Mouse (Mus musculus) gastrocnemius, postnatal 10 days (tissue): ENCODE data around the gene Cyp26a1. TPM values are rescaled to one million over a fixed set of nuclear protein-coding genes. Genes with fewer than 3 reads are reported as not detected.

Experiments used
- DNase-seq: peaks from one replicate; pipeline ENCODE4 v3.0.0; 2021; ENCODE audit warnings: mixed read lengths
- long read RNA-seq, 2 experiments: library from polyadenylated mRNA; stranded (forward); transcript quantifications; one replicate each; pipeline ENCODE4 v2.0.0; 2021
- total RNA-seq, 2 experiments: library from RNA; stranded (reverse); gene quantifications; 2 replicates each; pipeline ENCODE4 v1.2.3; 2021

Gene Cyp26a1
- under 1 TPM; 0.52 TPM for total RNA-seq
- long read RNA-seq, experiment 1, result 0 reads
- long read RNA-seq, experiment 2, result 0 reads

DNA sequence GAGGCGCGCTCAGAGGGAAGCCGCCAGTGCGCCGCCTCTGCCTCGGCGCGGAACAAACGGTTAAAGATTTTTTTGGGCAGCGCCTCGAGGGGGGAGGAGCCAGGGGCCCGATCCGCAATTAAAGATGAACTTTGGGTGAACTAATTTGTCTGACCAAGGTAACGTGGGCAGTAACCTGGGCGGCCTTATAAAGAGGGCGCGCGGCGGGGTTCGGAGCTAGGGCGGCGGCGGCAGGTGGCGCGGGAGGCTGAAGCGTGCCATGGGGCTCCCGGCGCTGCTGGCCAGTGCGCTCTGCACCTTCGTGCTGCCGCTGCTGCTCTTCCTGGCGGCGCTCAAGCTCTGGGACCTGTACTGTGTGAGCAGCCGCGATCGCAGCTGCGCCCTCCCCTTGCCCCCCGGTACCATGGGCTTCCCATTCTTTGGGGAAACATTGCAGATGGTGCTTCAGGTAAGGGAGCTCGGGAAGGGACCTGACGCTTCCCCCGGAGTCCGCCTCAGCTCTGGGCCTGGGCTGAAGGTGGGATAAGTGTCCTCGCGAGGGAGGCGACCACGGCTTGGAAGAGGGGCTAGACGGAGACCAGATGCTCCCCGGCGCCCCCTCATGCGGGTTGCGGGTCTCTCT, at the start of gene Cyp26a1:
TSS of gene Cyp26a1 (plus strand) at position 148 of the 622 bp plus-strand sequence.
- DNase-seq, result no peak

DNA sequence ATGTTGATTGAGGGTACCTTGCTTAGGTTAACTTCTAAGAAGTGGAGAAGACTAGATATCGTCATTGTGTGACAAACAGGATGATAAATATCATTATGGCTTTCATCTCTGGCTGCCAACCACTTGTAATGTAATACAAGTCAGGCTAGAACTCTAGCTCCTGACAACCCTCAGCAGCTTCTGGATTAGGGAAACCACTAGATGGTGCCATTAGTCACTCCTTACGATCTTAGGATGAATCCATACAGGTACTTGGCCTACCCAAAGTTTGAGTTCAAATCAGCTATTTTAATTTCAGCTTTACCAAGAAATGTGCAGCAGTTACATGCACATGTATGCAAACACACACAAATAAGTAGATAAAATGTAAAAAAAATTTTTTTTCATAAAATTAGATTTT, 49.6 kb upstream of the Cyp26a1 start:
- DNase-seq, result no peak

- no peak for DNase-seq
Measured at GRCm38 (mm10) chr19:37650526-37650925, 47.1 kb upstream of the Cyp26a1 start.

- no peak for DNase-seq
Measured at GRCm38 (mm10) chr19:37654012-37654411, 43.6 kb upstream of the Cyp26a1 start.

DNA sequence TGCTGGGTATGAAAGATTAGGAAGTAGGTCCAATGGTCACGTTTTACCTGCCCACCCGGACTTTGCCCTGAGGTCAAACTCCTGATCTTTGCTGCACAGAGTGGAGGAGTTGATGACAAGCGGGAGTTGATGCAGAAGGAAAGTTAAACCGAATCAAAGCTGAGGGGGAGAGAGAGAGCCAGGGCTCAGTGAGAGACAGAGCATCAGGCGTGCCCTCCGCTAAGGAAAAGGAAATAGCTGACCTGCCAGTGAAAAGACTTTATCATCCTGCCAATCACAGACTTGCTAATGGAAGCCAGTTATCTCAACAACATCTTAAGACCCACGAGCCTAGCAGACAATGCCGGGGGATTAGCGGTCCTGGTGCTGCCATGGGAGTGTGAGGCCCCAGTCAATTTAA, 41.2 kb upstream of the Cyp26a1 start:
- DNase-seq, result no peak

- DNase-seq, result no peak
Measured at GRCm38 (mm10) chr19:37665256-37665655, 32.3 kb upstream of the Cyp26a1 start.

GRCm38 (mm10) chr19:37667855-37668594, 29.6 kb upstream of the Cyp26a1 start:
- DNase-seq, result no peak

DNA sequence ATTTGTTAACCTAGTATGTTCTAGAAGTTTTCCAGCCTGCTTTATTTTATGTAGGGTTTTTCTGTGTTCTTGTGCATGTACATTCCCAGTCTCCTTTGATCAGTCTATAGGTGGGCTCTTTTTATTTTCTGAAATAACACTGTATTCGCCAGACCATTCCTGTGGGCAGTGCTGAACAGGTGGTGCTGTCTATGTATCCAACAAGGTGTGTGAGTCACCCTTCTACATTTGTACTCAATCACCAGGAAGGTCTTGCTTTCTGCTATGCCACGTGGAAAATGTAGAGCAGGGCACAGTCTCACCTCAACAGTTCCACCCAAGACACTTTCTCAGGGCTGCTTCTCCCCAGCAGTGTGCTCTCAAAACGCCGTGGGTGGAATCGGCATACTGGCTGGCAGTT, 28.9 kb upstream of the Cyp26a1 start:
- no peak for DNase-seq

DNA sequence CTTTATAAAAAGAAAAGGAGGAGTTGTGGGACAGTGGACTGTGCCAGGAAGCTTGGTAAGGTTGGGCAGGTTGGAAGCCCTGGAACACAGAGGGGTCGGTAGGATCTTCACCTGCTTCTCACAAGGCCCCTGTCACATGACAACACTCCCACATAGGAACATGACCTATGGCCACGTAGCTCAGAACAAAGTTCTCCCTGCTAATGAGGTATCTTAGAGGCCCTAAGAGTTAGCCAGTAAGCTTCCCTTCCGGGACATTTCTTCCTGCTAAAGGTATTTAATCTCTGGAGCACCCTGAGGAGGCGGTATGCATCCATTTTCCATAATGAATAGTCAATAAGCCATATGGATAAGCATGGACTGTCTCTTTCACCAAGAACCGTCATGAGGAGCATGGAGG, 28.1 kb upstream of the Cyp26a1 start:
- DNase-seq, result no peak

GRCm38 (mm10) chr19:37673393-37673792, 24.2 kb upstream of the Cyp26a1 start:
- no peak for DNase-seq

DNA sequence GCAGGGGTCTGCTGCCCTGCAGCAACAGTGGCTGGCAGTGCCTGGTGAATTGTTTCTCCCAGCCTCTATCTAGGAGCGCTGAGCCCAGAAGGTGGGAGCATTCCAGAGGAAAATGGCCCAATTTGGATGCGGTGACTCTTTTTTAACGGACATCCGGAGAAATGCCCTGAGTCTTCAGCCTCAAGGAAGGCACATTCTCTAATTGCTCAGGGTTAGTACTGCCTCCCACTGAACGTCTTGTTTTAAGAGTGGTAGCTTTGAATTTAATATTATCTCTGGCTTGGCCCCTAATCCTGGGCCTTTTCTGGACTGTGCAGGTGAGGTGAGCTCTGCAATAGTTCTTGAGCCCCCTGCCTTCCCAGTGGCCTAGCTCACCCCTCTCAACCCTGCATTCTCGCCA, 12.3 kb upstream of the Cyp26a1 start, which contains the start of gene Cyp26c1:
TSS of gene Cyp26c1 (plus strand) at position 301 of the 400 bp plus-strand sequence.
- DNase-seq, result no peak

DNA sequence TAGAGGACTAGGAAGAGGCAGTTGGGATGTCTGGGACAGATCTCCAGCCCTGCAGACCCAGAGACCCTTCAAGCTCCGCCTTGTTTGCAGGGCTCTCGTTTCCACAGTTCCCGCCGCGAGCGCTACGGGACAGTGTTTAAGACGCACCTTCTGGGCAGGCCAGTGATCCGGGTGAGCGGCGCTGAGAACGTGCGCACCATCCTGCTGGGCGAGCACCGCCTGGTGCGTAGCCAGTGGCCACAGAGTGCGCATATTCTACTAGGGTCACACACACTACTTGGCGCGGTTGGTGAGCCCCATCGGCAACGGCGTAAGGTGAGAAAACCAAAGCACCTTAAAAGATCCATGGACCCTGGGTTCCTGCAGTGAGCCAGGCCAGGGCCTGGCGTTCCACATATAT, 11.3 kb upstream of the Cyp26a1 start:
- DNase-seq, result no peak

- no peak for DNase-seq
Measured at GRCm38 (mm10) chr19:37686941-37687850, 10.4 kb upstream of the Cyp26a1 start.

GRCm38 (mm10) chr19:37689478-37689877, 8.1 kb upstream of the Cyp26a1 start:
- no peak for DNase-seq

DNA sequence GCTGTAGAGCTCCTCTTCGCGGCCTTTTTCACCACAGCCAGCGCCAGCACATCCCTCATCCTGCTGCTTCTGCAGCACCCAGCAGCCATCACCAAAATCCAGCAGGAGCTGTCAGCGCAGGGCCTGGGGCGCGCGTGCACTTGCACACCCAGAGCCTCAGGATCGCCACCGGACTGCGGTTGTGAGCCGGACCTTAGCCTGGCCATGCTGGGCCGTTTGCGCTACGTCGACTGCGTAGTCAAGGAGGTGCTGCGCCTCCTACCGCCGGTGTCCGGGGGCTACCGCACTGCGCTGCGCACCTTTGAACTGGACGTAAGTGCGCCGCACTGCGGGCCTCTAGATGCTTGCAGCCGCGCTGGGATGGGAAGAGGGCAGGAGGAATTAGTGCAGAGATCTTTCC, 6.9 kb upstream of the Cyp26a1 start:
- peak; percentile 15 for DNase-seq

- DNase-seq, result peak; percentile 31
Measured at GRCm38 (mm10) chr19:37692879-37693278, 4.7 kb upstream of the Cyp26a1 start.

DNA sequence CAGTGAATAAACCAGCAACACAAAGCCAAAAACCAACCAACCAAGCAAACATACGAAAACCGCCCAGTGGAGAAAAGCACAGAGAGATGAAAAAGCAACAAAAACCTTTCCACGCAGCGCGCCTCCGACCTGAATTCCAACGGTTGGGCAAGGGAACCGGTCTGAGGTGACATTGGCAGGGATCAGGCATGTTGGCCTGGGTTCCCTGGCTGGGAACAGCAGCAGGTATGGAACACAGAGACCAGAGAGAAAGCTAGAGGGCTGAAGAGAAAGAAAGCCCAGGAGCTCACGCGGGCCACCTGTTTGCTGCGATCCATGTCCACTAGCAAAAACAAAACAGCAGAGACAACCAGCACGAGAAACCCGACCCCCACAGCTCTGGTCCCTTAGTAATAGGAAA, 2.5 kb upstream of the Cyp26a1 start:
- DNase-seq, result no peak

- no peak for DNase-seq
Measured at GRCm38 (mm10) chr19:37695762-37696602, 1.6 kb upstream of the Cyp26a1 start.

DNA sequence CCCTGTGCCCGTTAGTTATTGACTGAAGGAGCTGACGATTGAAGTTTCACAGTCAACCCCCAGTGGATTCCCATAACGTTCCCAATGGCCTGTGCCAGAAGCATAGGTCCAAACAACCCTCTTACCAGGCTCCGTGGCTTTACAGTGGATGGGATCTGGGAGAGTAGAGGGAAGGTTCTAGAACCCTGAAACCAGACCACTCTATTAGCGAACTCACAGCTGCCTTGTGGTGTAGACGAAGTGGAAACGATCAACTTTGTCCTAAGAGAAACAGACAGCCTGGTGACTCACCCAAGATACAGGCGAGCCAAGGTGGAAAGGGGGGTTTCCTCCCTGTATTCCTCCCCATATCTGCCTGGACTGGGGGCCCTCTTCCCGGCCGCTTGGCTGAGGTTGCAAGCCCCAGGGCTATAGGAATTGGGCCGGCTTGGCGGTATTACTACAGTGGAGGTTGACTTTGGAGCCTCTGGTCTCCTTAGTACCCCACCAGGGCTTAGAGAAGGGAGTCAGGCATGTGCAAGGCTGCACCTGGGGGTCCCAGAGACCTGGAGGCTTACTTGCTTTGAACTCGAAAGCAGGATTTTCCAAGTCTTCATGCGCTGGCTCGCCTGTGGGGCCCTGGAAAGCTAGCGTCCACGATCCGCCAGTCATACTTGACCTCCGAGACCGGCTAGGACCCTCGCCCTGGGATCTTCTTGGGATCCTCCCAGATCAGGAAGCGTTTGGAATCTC, 829 bp upstream of the Cyp26a1 start:
- no peak for DNase-seq

- DNase-seq, result no peak
Measured at GRCm38 (mm10) chr19:37697335-37697636, 312 bp upstream of the Cyp26a1 start.
